Mouse (Mus musculus): ENCODE data around the gene Cfap61. TPM values are rescaled to one million over a fixed set of nuclear protein-coding genes. Genes with fewer than 3 reads are reported as not detected.

Gene Cfap61
- polyA plus RNA-seq, 1 experiment: 2.2 TPM

DNA sequence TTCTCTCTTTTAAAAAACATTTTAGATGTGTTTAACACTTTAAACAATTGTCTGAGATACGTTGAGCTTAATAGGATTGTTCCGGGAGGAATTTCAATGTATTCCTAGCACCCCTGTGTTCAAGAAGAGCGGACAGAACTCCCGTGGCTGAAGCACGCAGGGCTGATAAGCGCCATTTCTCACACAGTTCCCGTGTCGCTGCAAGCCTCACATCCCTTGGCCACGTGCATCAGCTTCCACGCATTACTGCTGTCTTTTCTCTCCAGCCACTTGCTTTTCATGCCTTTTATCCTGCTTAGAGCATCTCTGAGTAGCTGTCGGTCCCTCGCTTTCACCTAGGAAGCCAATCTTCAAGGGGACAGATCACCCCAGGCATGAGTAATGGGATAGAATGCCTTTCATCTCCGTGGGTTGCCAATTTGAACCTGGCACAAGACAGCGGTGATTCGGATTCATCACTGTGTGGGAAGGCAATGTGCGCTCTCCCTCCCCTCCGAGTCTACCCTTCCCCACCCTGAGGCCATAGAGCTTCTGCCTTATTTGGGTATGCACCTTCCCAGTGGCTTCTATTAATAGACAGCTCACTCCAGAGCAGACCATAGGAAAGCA, 113.7 kb downstream of the Cfap61 start:
- H3K27ac ChIP-seq (ENCODE audit: insufficient read depth, low read length): no peak overlapping the region
- H3K4me1 ChIP-seq (ENCODE audit: control insufficient read depth, insufficient read depth, low read length): peaks cover 3% of the 10 kb centered on the region; the same call in 1 of the 2 replicates
- no peak for TF ChIP-seq CTCF (IDR thresholded peaks at IDR 0.05; ENCODE audit: extremely low read depth, insufficient read depth, low read length)
- no peak for TF ChIP-seq POLR2A (IDR thresholded peaks at IDR 0.05; ENCODE audit: extremely low read depth, insufficient read depth, low read length)
- H3K4me3 ChIP-seq (ENCODE audit: insufficient read depth, low read length): no peak overlapping the region

DNA sequence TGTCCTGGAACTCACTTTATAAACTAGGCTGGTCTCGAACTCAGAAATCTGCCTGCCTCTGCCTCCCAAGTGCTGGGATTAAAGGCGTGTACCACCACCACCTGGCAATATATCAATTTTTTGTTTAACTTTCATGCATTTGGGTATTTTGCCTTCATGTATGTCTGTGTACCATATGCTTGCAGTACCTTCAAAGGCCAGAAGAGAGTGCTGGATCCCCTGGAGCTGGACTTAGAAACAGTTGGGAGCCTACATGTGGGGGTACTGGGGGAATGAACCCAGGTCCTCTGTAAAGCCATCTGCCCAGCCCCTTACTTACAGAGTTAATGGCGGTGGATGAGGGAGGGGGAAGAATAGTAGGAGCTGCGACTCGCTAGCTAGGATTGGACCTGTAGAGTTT, 114.8 kb downstream of the Cfap61 start:
- Histone ChIP-seq H3K4me3 (ENCODE audit: insufficient read depth, low read length) (no peak overlapping the region), H3K4me1 (ENCODE audit: control insufficient read depth, insufficient read depth, low read length) (peaks cover 3% of the 10 kb centered on the region; the same call in 1 of the 2 replicates), H3K27ac (ENCODE audit: insufficient read depth, low read length) (no peak overlapping the region)
- no peak for TF ChIP-seq POLR2A (IDR thresholded peaks at IDR 0.05; ENCODE audit: extremely low read depth, insufficient read depth, low read length)
- TF ChIP-seq CTCF (IDR thresholded peaks at IDR 0.05; ENCODE audit: extremely low read depth, insufficient read depth, low read length): 0 out of 2 replicates have a peak, but pooled peaks have one; percentile 1

DNA sequence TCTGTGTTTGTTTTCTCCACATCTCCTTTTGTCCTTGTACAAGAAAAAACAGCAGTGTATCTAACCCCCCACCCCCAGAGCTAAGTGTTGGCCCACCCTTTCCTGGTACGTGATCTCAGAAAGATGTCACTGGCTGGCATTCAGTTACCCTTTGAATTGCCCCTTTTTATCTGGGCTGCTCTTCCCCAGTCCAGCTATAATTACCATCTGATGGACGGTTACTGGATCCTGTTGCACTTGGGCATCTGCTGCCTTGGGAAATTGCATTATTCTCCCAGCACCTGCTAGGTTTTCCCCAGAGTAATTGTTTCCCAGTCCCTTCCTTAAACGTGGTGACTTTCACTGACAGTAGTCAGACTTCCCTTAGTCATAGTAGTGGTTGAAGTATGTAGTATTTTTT, 115.5 kb downstream of the Cfap61 start:
- Histone ChIP-seq H3K27ac (ENCODE audit: insufficient read depth, low read length) (no peak overlapping the region), H3K4me3 (ENCODE audit: insufficient read depth, low read length) (no peak overlapping the region), H3K4me1 (ENCODE audit: control insufficient read depth, insufficient read depth, low read length) (peaks cover 3% of the 10 kb centered on the region; the same call in 1 of the 2 replicates)
- no peak for TF ChIP-seq POLR2A (IDR thresholded peaks at IDR 0.05; ENCODE audit: extremely low read depth, insufficient read depth, low read length)

DNA sequence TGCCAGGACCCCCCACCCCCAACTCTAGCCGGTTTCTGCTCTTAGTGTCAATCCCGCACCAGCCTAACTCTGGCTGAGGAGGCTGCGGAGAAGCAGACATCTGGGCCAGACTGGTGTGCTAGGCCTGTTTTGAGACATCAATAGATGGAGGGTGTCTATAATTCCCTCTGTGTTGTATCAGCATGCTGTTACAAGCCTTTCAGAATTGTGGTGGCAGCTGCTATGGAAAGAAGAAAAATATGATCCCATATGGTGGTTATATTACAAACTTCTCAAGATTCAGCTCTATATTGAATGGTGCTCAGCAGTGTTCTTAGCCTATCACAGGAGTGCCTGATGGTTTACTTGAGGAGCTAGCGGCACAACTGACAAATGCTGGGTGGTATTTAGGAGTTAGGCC, 116.8 kb downstream of the Cfap61 start:
- no peaks in the 10 kb centered on the region; the same call in 1 of the 2 replicates for H3K4me1 ChIP-seq (ENCODE audit: control insufficient read depth, insufficient read depth, low read length)
- H3K4me3 ChIP-seq (ENCODE audit: insufficient read depth, low read length): no peak overlapping the region
- no peak overlapping the region for H3K27ac ChIP-seq (ENCODE audit: insufficient read depth, low read length)
- TF ChIP-seq POLR2A (IDR thresholded peaks at IDR 0.05; ENCODE audit: extremely low read depth, insufficient read depth, low read length): no peak
- TF ChIP-seq CTCF (IDR thresholded peaks at IDR 0.05; ENCODE audit: extremely low read depth, insufficient read depth, low read length): no peak

DNA sequence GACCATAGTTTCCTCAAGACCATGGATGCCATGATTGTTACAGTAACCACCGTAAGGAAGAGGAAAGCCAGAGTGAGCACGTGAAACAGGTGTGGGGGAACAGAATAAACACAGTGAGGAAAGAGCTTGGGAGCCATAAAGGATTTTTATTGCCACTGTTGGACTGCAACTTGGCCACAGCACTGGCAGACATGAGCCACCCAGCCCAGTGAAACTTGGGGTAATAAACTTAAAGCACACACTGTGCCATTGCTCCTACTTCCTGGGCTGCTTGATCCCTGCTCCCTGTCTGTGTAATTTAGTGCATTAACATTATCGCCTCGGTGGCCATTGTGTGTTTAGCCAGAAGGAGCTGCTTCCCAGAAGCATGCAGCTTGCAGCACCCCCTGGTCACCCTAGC, 122.5 kb downstream of the Cfap61 start:
- H3K27ac ChIP-seq (ENCODE audit: insufficient read depth, low read length): no peak overlapping the region
- H3K4me1 ChIP-seq (ENCODE audit: control insufficient read depth, insufficient read depth, low read length): no peaks in the 10 kb centered on the region
- no peak overlapping the region for H3K4me3 ChIP-seq (ENCODE audit: insufficient read depth, low read length)
- TF ChIP-seq CTCF (IDR thresholded peaks at IDR 0.05; ENCODE audit: extremely low read depth, insufficient read depth, low read length): no peak
- no peak for TF ChIP-seq POLR2A (IDR thresholded peaks at IDR 0.05; ENCODE audit: extremely low read depth, insufficient read depth, low read length)

DNA sequence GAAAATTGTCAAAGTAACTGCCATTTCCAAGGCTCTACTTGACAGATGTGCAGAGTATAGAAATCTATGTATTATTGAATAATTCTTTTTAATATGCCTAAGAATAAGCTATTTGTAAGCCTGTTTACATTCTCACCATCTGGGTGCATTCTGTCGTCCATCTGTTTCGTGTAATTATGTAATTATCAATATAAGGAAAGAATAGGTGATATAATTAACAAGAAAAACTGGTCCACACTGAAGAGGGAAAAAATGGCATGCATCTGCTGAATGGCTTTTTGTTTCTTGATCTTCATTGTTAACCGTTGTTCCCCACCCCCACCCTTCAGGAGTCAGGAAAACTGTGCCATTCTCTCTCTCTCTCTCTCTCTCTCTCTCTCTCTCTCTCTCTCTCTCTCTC, 124.2 kb downstream of the Cfap61 start:
- no peak overlapping the region for H3K27ac ChIP-seq (ENCODE audit: insufficient read depth, low read length)
- no peak overlapping the region for H3K4me3 ChIP-seq (ENCODE audit: insufficient read depth, low read length)
- TF ChIP-seq CTCF (IDR thresholded peaks at IDR 0.05; ENCODE audit: extremely low read depth, insufficient read depth, low read length) (no peak), POLR2A (IDR thresholded peaks at IDR 0.05; ENCODE audit: extremely low read depth, insufficient read depth, low read length) (no peak)
- H3K4me1 ChIP-seq (ENCODE audit: control insufficient read depth, insufficient read depth, low read length): no peaks in the 10 kb centered on the region

DNA sequence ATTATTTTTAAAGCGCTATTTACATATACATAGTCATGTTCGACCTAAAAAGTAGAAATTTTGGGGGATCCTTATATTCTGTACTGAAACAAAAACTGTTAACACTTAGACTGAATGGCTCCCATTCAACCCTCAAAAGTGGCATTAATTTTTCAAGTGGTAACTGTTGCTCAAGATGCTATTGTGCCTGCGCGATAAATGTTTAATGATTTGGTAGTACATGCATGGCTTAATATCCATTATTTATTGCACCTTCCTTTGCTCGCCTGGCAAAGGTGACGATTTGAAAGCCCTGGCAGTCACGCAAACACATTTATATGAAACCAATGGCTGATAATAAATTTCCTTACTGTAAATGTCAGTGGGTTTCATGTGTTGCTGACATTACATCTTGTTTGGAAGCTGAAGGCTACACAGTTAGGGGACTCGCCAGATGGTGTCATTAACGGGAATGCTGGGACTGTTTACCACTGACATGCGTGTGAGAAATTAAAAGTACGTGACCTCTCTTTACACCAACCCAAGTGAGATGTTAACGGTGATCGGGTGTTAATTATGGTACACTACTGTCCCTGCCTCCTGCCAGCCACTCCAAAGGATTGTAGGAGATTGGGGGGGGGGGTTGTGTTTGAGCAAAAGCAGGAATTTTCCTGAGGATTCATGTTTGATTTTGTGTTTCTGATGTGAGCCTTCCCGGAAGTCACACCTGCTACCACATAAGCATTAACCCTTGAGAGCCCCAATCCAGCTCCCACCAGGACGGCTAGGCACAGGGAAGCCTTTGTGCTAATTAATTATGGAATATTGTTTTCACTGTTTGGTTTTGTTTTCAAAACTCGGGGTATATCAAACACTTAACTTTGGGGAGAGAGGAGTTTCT, 127.1 kb downstream of the Cfap61 start:
- no peaks in the 10 kb centered on the region for H3K4me1 ChIP-seq (ENCODE audit: control insufficient read depth, insufficient read depth, low read length)
- no peak overlapping the region for H3K27ac ChIP-seq (ENCODE audit: insufficient read depth, low read length)
- no peak for TF ChIP-seq POLR2A (IDR thresholded peaks at IDR 0.05; ENCODE audit: extremely low read depth, insufficient read depth, low read length)
- TF ChIP-seq CTCF (IDR thresholded peaks at IDR 0.05; ENCODE audit: extremely low read depth, insufficient read depth, low read length): no peak
- no peak overlapping the region for H3K4me3 ChIP-seq (ENCODE audit: insufficient read depth, low read length)

DNA sequence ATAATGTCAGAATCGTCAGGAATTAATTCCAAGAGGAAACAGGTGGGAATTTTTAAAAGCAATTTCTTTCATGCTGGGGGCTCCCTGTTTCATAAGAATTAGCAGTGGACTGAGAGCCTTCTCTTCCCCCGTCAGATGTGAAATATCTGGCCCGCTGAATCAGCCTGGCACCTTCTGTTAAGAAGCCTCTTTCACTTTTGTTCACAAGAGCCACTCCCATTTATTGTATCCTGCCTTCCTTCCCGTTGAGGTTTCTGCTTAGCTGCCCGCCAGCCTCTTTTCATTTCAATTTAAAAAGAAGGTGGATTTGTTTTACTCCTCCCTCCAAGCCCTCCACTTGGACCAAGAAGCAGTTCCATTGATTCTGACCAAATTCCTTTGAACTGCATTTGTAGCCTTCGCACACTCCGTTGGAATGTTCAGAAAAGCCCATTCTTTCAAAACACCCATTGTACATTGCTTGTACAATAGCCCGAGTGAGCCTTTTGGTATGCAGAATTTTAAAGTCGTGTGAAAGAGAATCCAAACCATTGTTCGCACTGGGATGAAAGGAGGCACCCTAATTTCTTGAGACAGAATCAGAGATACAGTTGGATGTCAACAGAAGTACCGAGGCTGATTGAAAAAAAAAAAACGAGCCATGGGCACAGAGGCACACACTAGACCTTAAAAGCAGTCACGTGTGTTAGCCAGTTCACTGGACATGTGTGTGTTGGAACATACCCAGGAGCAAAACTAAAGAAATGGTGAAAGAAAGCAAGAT, 127.9 kb downstream of the Cfap61 start:
- no peak for TF ChIP-seq CTCF (IDR thresholded peaks at IDR 0.05; ENCODE audit: extremely low read depth, insufficient read depth, low read length)
- no peak for TF ChIP-seq POLR2A (IDR thresholded peaks at IDR 0.05; ENCODE audit: extremely low read depth, insufficient read depth, low read length)
- Histone ChIP-seq H3K4me3 (ENCODE audit: insufficient read depth, low read length) (no peak overlapping the region), H3K27ac (ENCODE audit: insufficient read depth, low read length) (no peak overlapping the region; the same call in 1 of the 2 replicates), H3K4me1 (ENCODE audit: control insufficient read depth, insufficient read depth, low read length) (no peaks in the 10 kb centered on the region)
